Mouse (Mus musculus) left cerebral cortex, postnatal 10 days (tissue): ENCODE results near the gene Gramd4. TPM values are rescaled to one million over a fixed set of nuclear protein-coding genes. Genes with fewer than 3 reads are reported as not detected.

Experiments used
- DNase-seq, 2 experiments: peaks; one replicate each; pipeline ENCODE4 v3.0.0; 2021 to 2022; ENCODE audit warnings: low spot score in 2 of 2, mixed read lengths in 1 of 2; ENCODE audit errors: extremely low spot score in 1 of 2
- intact Hi-C: fragments of 180-260 bp; cut with DNase I; formaldehyde crosslinking; loops from one replicate; pipeline ENCODE4 v1.15.1; 2025
- total RNA-seq, 2 experiments: library from RNA; stranded (reverse); gene quantifications; 2 replicates each; pipeline ENCODE4 v1.2.3; 2021

Gramd4 gene
- total RNA-seq, 2 experiments from 2014 or later = 38.3 to 41.4 TPM

DNA sequence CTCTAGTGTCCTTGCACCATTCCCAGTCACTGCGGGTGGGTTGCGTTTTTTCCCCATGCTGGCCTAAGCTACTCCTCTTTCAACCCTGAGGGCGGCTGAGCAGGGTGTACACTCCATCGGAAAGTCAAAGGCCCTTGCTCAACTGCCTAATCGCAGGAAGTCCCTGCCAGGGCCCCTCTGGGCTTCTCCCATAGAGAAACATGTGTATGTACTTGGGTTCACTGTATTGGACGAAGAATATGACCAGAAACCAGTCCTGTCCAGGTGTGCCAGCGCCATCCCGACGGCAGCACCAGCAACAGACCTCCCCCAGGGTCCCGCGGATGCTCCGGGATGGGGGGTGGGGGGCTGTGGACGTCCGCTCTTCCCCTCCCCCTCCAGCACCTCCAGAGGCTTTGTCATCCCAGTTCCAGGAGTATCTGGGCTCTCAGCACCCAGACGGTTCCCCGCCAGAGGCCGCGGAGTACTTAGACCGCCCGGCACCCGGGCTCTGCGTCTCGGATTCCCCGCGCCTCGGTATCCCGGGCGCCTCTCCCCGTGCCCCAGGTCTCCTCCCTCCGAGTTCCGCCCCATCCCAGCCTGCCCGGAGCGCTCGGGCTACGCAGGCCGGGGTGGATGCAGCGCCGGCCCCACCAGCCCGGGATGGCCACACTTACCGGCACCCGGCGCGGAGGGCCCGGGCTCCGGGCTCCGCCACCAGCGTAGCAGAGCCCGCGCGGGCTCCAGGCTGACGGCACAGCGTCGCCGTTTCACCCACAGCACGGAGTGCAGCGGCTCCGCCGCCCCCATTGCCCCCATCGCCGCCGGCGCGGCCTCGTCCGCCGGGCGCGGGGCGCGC, 127.6 kb downstream of the Gramd4 start:
- intact Hi-C loops = no loop called here
- peak in 1 of 2 experiments; percentile 65 for DNase-seq

DNA sequence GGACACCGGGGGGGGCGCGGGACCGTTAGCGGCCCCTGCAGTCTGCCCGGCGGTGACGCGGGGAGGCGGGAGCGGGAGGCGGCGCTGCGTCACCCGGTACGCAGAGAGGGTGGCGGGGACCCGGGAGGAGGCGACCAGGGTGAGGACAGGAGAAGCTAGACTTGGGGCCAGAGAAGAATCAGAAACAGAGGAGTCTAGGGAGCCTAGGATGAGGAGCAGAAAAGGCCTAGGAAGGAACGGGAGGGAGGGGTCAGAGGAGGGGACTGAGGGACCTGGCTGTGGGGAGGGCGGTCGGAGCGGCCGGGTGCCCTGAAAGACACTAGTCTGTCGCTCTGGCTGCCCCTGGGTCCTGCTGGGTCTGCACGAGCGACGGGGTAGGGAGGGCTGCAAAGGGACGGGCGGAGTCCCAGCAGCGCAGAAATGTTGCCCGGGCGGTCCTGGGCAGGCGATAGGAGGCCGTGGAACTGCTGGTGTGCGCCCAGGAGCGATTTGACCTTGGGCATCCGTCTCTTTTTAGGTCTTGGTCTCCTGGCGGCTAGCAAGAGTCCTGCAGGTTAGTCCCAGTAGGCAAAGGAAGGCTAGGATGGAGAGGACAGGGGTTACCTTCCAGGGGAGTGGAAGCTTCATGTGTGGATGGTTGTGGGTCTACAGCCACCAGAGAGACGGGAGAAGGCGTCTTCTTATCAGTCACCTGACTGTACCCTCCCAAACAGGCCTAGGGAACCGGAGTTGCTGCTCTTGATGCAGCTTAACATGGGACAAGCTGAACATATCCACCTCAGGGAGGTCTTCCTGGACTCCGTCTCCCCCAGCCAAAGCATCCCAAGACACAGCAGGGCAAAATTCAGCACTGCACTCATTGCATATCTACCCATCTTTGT, 128.4 kb downstream of the Gramd4 start, which contains the start of gene Cerk:
TSS of gene Cerk (minus strand) at position 453 of the 881 bp plus-strand sequence.
- DNase-seq = peak; percentile 73 to 90
- intact Hi-C loops = no loop called here

DNA sequence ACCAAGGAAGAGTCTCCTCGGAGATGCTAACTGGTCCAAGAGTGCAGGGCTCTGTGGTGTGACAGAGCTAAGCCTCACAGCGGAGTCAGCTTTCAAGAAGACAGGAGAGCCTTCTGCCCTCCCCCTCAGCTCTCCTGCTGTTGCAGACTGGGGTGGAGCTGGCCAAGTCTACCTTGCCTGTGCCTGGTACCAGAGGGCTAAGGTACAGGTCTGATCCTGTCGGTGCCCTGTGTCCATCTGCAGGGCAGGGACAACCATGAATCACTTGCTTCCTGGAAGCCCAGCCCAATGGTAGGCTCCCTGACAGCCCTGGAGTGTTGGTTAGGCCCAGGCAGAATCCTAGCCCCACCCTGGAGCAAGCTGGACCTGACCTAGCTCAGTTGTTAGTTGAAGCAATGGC, 129.2 kb downstream of the Gramd4 start:
- DNase-seq = no peak
- intact Hi-C loops = no loop called here

Other genes with a start within 250 kb of the Gramd4 start
- gene Cdpf1, start 246.0 kb upstream of the Gramd4 start, total RNA-seq = 10 to 100 TPM; 25.3 to 25.8 TPM
- under 1 TPM; 0.36 to 0.60 TPM for gene Pkdrej, start 236.0 kb upstream of the Gramd4 start, total RNA-seq
- gene Ttc38, start 225.4 kb upstream of the Gramd4 start, total RNA-seq = 1 to 10 TPM; 4.0 to 5.3 TPM
- gene Gtse1, start 197.9 kb upstream of the Gramd4 start, total RNA-seq = 1 to 10 TPM; 1.4 to 1.7 TPM
- gene Trmu, start 178.4 kb upstream of the Gramd4 start, total RNA-seq = 10 to 100 TPM; 34.1 to 34.4 TPM
- 1 to 10 TPM; 2.4 to 3.4 TPM for gene Celsr1, start 23.9 kb upstream of the Gramd4 start, total RNA-seq
- gene Cerk, start 128.4 kb downstream of the Gramd4 start, total RNA-seq = 10 to 100 TPM; 37.7 to 40.6 TPM
- gene Tbc1d22a, start 156.8 kb downstream of the Gramd4 start, total RNA-seq = 10 to 100 TPM; 19.6 to 20.4 TPM